Mouse (Mus musculus): Measurements from ENCODE around the gene Phf20. TPM values are rescaled to one million over a fixed set of nuclear protein-coding genes. Genes with fewer than 3 reads are reported as not detected.

Gene Phf20
- polyA plus RNA-seq, 1 experiment from 2014 or later, result 104 TPM

- Histone ChIP-seq H3K4me1 (replicated peaks; ENCODE audit: control insufficient read depth, insufficient read depth, low read length) (no peaks in the 10 kb centered on the region), H3K4me2 (replicated peaks; ENCODE audit: low read depth, low read length) (no peak overlapping the region), H3K9me3 (ENCODE audit: control insufficient read depth, low read length) (no peaks in the 10 kb centered on the region), H3K27ac (ENCODE audit: low read depth, low read length) (no peak overlapping the region), H3K36me3 (ENCODE audit: control insufficient read depth, insufficient read depth, low read length) (no peaks in the 10 kb centered on the region), H3K27me3 (ENCODE audit: control insufficient read depth, insufficient read depth, low read length) (no peaks in the 10 kb centered on the region), H3K4me3 (ENCODE audit: low read depth, low read length) (no peak overlapping the region), H3K9ac (ENCODE audit: low read depth, low read length) (no peak overlapping the region)
- WGBS, result 88% methylated on average over 3 of the region's 3 CpGs
- no peak for ATAC-seq (ENCODE audit: low FRiP score)
- no peak for DNase-seq (ENCODE audit: low spot score)
These were observed 3.0 kb upstream of the Phf20 start for GRCm38 (mm10) chr2:156193066-156193862.

- H3K36me3 ChIP-seq (ENCODE audit: control insufficient read depth, insufficient read depth, low read length), result no peaks in the 10 kb centered on the region
- no peaks in the 10 kb centered on the region for H3K9me3 ChIP-seq (ENCODE audit: control insufficient read depth, low read length)
- H3K27ac ChIP-seq (ENCODE audit: low read depth, low read length), result no peak overlapping the region
- H3K4me1 ChIP-seq (replicated peaks; ENCODE audit: control insufficient read depth, insufficient read depth, low read length), result no peaks in the 10 kb centered on the region
- H3K4me3 ChIP-seq (ENCODE audit: low read depth, low read length), result no peak overlapping the region
- H3K9ac ChIP-seq (ENCODE audit: low read depth, low read length), result no peak overlapping the region
- DNase-seq (ENCODE audit: low spot score) (no peak), ATAC-seq (ENCODE audit: low FRiP score) (no peak)
- no peak overlapping the region for H3K4me2 ChIP-seq (replicated peaks; ENCODE audit: low read depth, low read length)
- no peaks in the 10 kb centered on the region for H3K27me3 ChIP-seq (ENCODE audit: control insufficient read depth, insufficient read depth, low read length)
These were observed 1.7 kb upstream of the Phf20 start for GRCm38 (mm10) chr2:156194571-156194970.

- WGBS, result 4% methylated on average over 17 of the region's 17 CpGs
- Histone ChIP-seq H3K4me1 (replicated peaks; ENCODE audit: control insufficient read depth, insufficient read depth, low read length) (no peaks in the 10 kb centered on the region), H3K4me2 (replicated peaks; ENCODE audit: low read depth, low read length) (peak overlapping the region; percentile 45), H3K27ac (ENCODE audit: low read depth, low read length) (peak overlapping the region; percentile 96), H3K9ac (ENCODE audit: low read depth, low read length) (peak overlapping the region; percentile 83), H3K36me3 (ENCODE audit: control insufficient read depth, insufficient read depth, low read length) (0 out of 2 replicates have a peak, but pooled peaks cover 6% of the 10 kb centered on the region), H3K4me3 (ENCODE audit: low read depth, low read length) (peak overlapping the region; percentile 77), H3K9me3 (ENCODE audit: control insufficient read depth, low read length) (no peaks in the 10 kb centered on the region), H3K27me3 (ENCODE audit: control insufficient read depth, insufficient read depth, low read length) (no peaks in the 10 kb centered on the region)
- no peak for ATAC-seq (ENCODE audit: low FRiP score)
- no peak for DNase-seq (ENCODE audit: low spot score)
These were observed 1.1 kb downstream of the Phf20 start for GRCm38 (mm10) chr2:156197129-156197911.

GRCm38 (mm10) chr2:156199944-156200343 lies 3.7 kb downstream of the Phf20 start:
- ATAC-seq (ENCODE audit: low FRiP score) (no peak), DNase-seq (ENCODE audit: low spot score) (no peak)
- 0 out of 2 replicates have a peak, but pooled peaks cover 6% of the 10 kb centered on the region for H3K36me3 ChIP-seq (ENCODE audit: control insufficient read depth, insufficient read depth, low read length)
- 78% methylated on average over 3 of the region's 3 CpGs for WGBS
- H3K4me3 ChIP-seq (ENCODE audit: low read depth, low read length), result no peak overlapping the region
- H3K27ac ChIP-seq (ENCODE audit: low read depth, low read length), result no peak overlapping the region
- H3K9me3 ChIP-seq (ENCODE audit: control insufficient read depth, low read length), result no peaks in the 10 kb centered on the region
- H3K4me1 ChIP-seq (replicated peaks; ENCODE audit: control insufficient read depth, insufficient read depth, low read length), result no peaks in the 10 kb centered on the region
- H3K4me2 ChIP-seq (replicated peaks; ENCODE audit: low read depth, low read length), result no peak overlapping the region
- no peak overlapping the region for H3K9ac ChIP-seq (ENCODE audit: low read depth, low read length)
- no peaks in the 10 kb centered on the region for H3K27me3 ChIP-seq (ENCODE audit: control insufficient read depth, insufficient read depth, low read length)

GRCm38 (mm10) chr2:156201486-156201885 lies 5.2 kb downstream of the Phf20 start:
- Histone ChIP-seq H3K4me3 (ENCODE audit: low read depth, low read length) (no peak overlapping the region), H3K9ac (ENCODE audit: low read depth, low read length) (no peak overlapping the region), H3K36me3 (ENCODE audit: control insufficient read depth, insufficient read depth, low read length) (0 out of 2 replicates have a peak, but pooled peaks cover 6% of the 10 kb centered on the region), H3K4me1 (replicated peaks; ENCODE audit: control insufficient read depth, insufficient read depth, low read length) (no peaks in the 10 kb centered on the region), H3K4me2 (replicated peaks; ENCODE audit: low read depth, low read length) (no peak overlapping the region), H3K27ac (ENCODE audit: low read depth, low read length) (no peak overlapping the region), H3K27me3 (ENCODE audit: control insufficient read depth, insufficient read depth, low read length) (no peaks in the 10 kb centered on the region), H3K9me3 (ENCODE audit: control insufficient read depth, low read length) (no peaks in the 10 kb centered on the region)
- WGBS, result 94% methylated on average over 4 of the region's 4 CpGs
- DNase-seq (ENCODE audit: low spot score) (no peak), ATAC-seq (ENCODE audit: low FRiP score) (no peak)

- no peaks in the 10 kb centered on the region for H3K9me3 ChIP-seq (ENCODE audit: control insufficient read depth, low read length)
- WGBS, result 86% methylated on average over 3 of the region's 3 CpGs
- no peak overlapping the region for H3K9ac ChIP-seq (ENCODE audit: low read depth, low read length)
- H3K4me3 ChIP-seq (ENCODE audit: low read depth, low read length), result no peak overlapping the region
- H3K27me3 ChIP-seq (ENCODE audit: control insufficient read depth, insufficient read depth, low read length), result no peaks in the 10 kb centered on the region
- no peaks in the 10 kb centered on the region for H3K4me1 ChIP-seq (replicated peaks; ENCODE audit: control insufficient read depth, insufficient read depth, low read length)
- ATAC-seq (ENCODE audit: low FRiP score), result no peak
- H3K36me3 ChIP-seq (ENCODE audit: control insufficient read depth, insufficient read depth, low read length), result 0 out of 2 replicates have a peak, but pooled peaks cover 6% of the 10 kb centered on the region
- H3K4me2 ChIP-seq (replicated peaks; ENCODE audit: low read depth, low read length), result no peak overlapping the region
- peak overlapping the region; percentile 7; the same call in 1 of the 2 replicates for H3K27ac ChIP-seq (ENCODE audit: low read depth, low read length)
- no peak for DNase-seq (ENCODE audit: low spot score)
These were observed 6.7 kb downstream of the Phf20 start for GRCm38 (mm10) chr2:156202848-156203437.

GRCm38 (mm10) chr2:156203917-156204316 lies 7.7 kb downstream of the Phf20 start:
- Histone ChIP-seq H3K27ac (ENCODE audit: low read depth, low read length) (no peak overlapping the region), H3K9me3 (ENCODE audit: control insufficient read depth, low read length) (no peaks in the 10 kb centered on the region), H3K9ac (ENCODE audit: low read depth, low read length) (no peak overlapping the region), H3K4me1 (replicated peaks; ENCODE audit: control insufficient read depth, insufficient read depth, low read length) (no peaks in the 10 kb centered on the region), H3K4me2 (replicated peaks; ENCODE audit: low read depth, low read length) (no peak overlapping the region), H3K36me3 (ENCODE audit: control insufficient read depth, insufficient read depth, low read length) (0 out of 2 replicates have a peak, but pooled peaks cover 6% of the 10 kb centered on the region), H3K4me3 (ENCODE audit: low read depth, low read length) (no peak overlapping the region), H3K27me3 (ENCODE audit: control insufficient read depth, insufficient read depth, low read length) (no peaks in the 10 kb centered on the region)
- DNase-seq (ENCODE audit: low spot score), result no peak
- ATAC-seq (ENCODE audit: low FRiP score), result no peak
- 85% methylated on average over 6 of the region's 6 CpGs for WGBS

- ATAC-seq (ENCODE audit: low FRiP score) (no peak), DNase-seq (ENCODE audit: low spot score) (no peak)
- H3K36me3 ChIP-seq (ENCODE audit: control insufficient read depth, insufficient read depth, low read length), result 0 out of 2 replicates have a peak, but pooled peaks cover 2% of the 10 kb centered on the region
- H3K9ac ChIP-seq (ENCODE audit: low read depth, low read length), result no peak overlapping the region
- H3K4me3 ChIP-seq (ENCODE audit: low read depth, low read length), result no peak overlapping the region
- no peaks in the 10 kb centered on the region for H3K27me3 ChIP-seq (ENCODE audit: control insufficient read depth, insufficient read depth, low read length)
- H3K9me3 ChIP-seq (ENCODE audit: control insufficient read depth, low read length), result no peaks in the 10 kb centered on the region
- H3K27ac ChIP-seq (ENCODE audit: low read depth, low read length), result no peak overlapping the region
- H3K4me1 ChIP-seq (replicated peaks; ENCODE audit: control insufficient read depth, insufficient read depth, low read length), result no peaks in the 10 kb centered on the region
- WGBS, result 58% methylated on average over 1 of the region's 1 CpGs
- no peak overlapping the region for H3K4me2 ChIP-seq (replicated peaks; ENCODE audit: low read depth, low read length)
These were observed 21.5 kb downstream of the Phf20 start for GRCm38 (mm10) chr2:156217786-156218185.

All from hindbrain, embryonic 11.5 days (tissue).